Mouse (Mus musculus) kidney, embryonic 14.5 days (tissue): ENCODE results near the gene Mdc1. TPM values are rescaled to one million over a fixed set of nuclear protein-coding genes. Genes with fewer than 3 reads are reported as not detected.

Experiments
- ATAC-seq: fragments of 200-750 bp; cut with Nextera tagmentation; 2 replicates; pipeline ENCODE4 v1.8.0; 2017; ENCODE audit warnings: moderate number of reproducible peaks, mild to moderate bottlenecking, moderate TSS enrichment, moderate library complexity; ENCODE audit not compliant: low FRiP score, low TSS enrichment
- H3K27ac ChIP-seq: fragments of 300-500 bp; sonication (generic); 2 replicates; pipeline ENCODE4 v1.5.1; 2014; ENCODE audit warnings: low read depth, mild to moderate bottlenecking, low read length, moderate library complexity, mixed read lengths
- H3K27me3 ChIP-seq: fragments of 300-500 bp; sonication (generic); 2 replicates; pipeline ENCODE4 v1.6.1; 2014; ENCODE audit warnings: mild to moderate bottlenecking, low read length; ENCODE audit not compliant: control insufficient read depth, insufficient read depth
- H3K36me3 ChIP-seq: fragments of 300-500 bp; sonication (generic); 2 replicates; pipeline ENCODE4 v1.6.1; 2014; ENCODE audit warnings: low read length, mixed read lengths; ENCODE audit not compliant: control insufficient read depth, insufficient read depth
- H3K4me1 ChIP-seq: fragments of 300-500 bp; sonication (generic); 2 replicates; pipeline ENCODE4 v1.6.1; 2014; ENCODE audit warnings: low read length, mixed read lengths; ENCODE audit not compliant: control insufficient read depth, insufficient read depth
- H3K4me2 ChIP-seq: fragments of 300-500 bp; sonication (generic); replicated peaks from 2 replicates; pipeline ENCODE4 v1.6.1; 2014; ENCODE audit warnings: low read depth, mild to moderate bottlenecking, low read length
- H3K4me3 ChIP-seq: fragments of 300-500 bp; sonication (generic); 2 replicates; pipeline ENCODE4 v1.5.1; 2014; ENCODE audit warnings: mild to moderate bottlenecking, low read length
- H3K9ac ChIP-seq: fragments of 300-500 bp; sonication (generic); 2 replicates; pipeline ENCODE4 v1.6.1; 2014; ENCODE audit warnings: low read depth, mild to moderate bottlenecking, low read length, moderate library complexity
- H3K9me3 ChIP-seq: fragments of 300-500 bp; sonication (generic); 2 replicates; pipeline ENCODE4 v1.6.1; 2016; ENCODE audit warnings: low read length; ENCODE audit not compliant: control insufficient read depth
- WGBS: fragments of 180-500 bp; shearing (Covaris S2); extraction: QIAGEN DNeasy Blood & Tissue Kit; methylation state at CpG from one replicate; pipeline ENCODE4 v1.1.7; 2014; 5-methylcytosine and 5-hydroxymethylcytosine counted together
- polyA plus RNA-seq: library from polyadenylated mRNA; unstranded; fragments of >200 nt; fragmentation: Nextera tagmentation; extraction: Ambion mirVana; gene quantifications from 2 replicates; pipeline ENCODE4 v1.2.1, GENCODE M21; 2014

Gene Mdc1
- polyA plus RNA-seq, 1 experiment from 2014 or later: 16.5 TPM

- H3K36me3 ChIP-seq: peaks cover 9% of the 10 kb centered on the region; the same call in 1 of the 2 replicates
- peaks cover 41% of the 10 kb centered on the region for H3K4me1 ChIP-seq
- peak overlapping the region; percentile 54 for H3K4me3 ChIP-seq
- WGBS: 24% methylated on average over 14 of the region's 17 CpGs
- no peaks in the 10 kb centered on the region for H3K9me3 ChIP-seq
- no peaks in the 10 kb centered on the region for H3K27me3 ChIP-seq
- peak overlapping the region; percentile 58 for H3K4me2 ChIP-seq
- peak overlapping the region; percentile 91; the same call in 1 of the 2 replicates for H3K27ac ChIP-seq
- peak overlapping the region; percentile 60 for H3K9ac ChIP-seq
- ATAC-seq: no peak
These were observed 27.0 kb downstream of the Mdc1 start for GRCm38 (mm10) chr17:35868165-35868820.

GRCm38 (mm10) chr17:35868961-35869345 is 27.6 kb downstream of the Mdc1 start:
- WGBS: 5% methylated on average over 7 of the region's 7 CpGs

GRCm38 (mm10) chr17:35869346-35870067 is 28.2 kb downstream of the Mdc1 start:
- Histone ChIP-seq H3K4me1 (peaks cover 39% of the 10 kb centered on the region), H3K27ac (peak overlapping the region; percentile 74), H3K9me3 (no peaks in the 10 kb centered on the region), H3K4me2 (peak overlapping the region; percentile 58), H3K4me3 (peak overlapping the region; percentile 54), H3K36me3 (peaks cover 14% of the 10 kb centered on the region; the same call in 1 of the 2 replicates), H3K27me3 (no peaks in the 10 kb centered on the region), H3K9ac (peak overlapping the region; percentile 60)
- 1% methylated on average over 7 of the region's 7 CpGs for WGBS
- ATAC-seq: no peak

More at GRCm38 (mm10) chr17:35868961-35869345, 27.6 kb downstream of the Mdc1 start:
- H3K9ac ChIP-seq: peak overlapping the region; percentile 60
- H3K9me3 ChIP-seq: no peaks in the 10 kb centered on the region
- H3K27ac ChIP-seq: peak overlapping the region; percentile 74; the same call in 1 of the 2 replicates
- H3K36me3 ChIP-seq: peaks cover 10% of the 10 kb centered on the region; the same call in 1 of the 2 replicates
- peak overlapping the region; percentile 58 for H3K4me2 ChIP-seq
- H3K27me3 ChIP-seq: no peaks in the 10 kb centered on the region
- no peak for ATAC-seq
- peaks cover 41% of the 10 kb centered on the region for H3K4me1 ChIP-seq
- peak overlapping the region; percentile 54 for H3K4me3 ChIP-seq

GRCm38 (mm10) chr17:35870151-35870883 is 29.0 kb downstream of the Mdc1 start:
- no peaks in the 10 kb centered on the region for H3K27me3 ChIP-seq
- peak overlapping the region; percentile 74; the same call in 1 of the 2 replicates for H3K27ac ChIP-seq
- H3K9ac ChIP-seq: 0 out of 2 replicates have a peak overlapping the region, but pooled peaks have one; percentile 8
- no peaks in the 10 kb centered on the region for H3K9me3 ChIP-seq
- peak overlapping the region; percentile 54 for H3K4me3 ChIP-seq
- ATAC-seq: no peak
- WGBS: 57% methylated on average over 9 of the region's 9 CpGs
- H3K4me1 ChIP-seq: peaks cover 33% of the 10 kb centered on the region
- H3K36me3 ChIP-seq: peaks cover 23% of the 10 kb centered on the region; the same call in 1 of the 2 replicates
- peak overlapping the region; percentile 58 for H3K4me2 ChIP-seq

- Histone ChIP-seq H3K4me3 (peak overlapping the region; percentile 54; the same call in 1 of the 2 replicates), H3K27ac (peak overlapping the region; percentile 74; the same call in 1 of the 2 replicates), H3K27me3 (no peaks in the 10 kb centered on the region), H3K9me3 (no peaks in the 10 kb centered on the region), H3K4me1 (peaks cover 33% of the 10 kb centered on the region), H3K9ac (0 out of 2 replicates have a peak overlapping the region, but pooled peaks have one; percentile 8), H3K36me3 (peaks cover 27% of the 10 kb centered on the region), H3K4me2 (peak overlapping the region; percentile 58; the same call in 1 of the 2 replicates)
- ATAC-seq: no peak
- WGBS: 78% methylated on average over 8 of the region's 8 CpGs
These were observed 29.8 kb downstream of the Mdc1 start for GRCm38 (mm10) chr17:35870884-35871696.

GRCm38 (mm10) chr17:35873774-35874519 is 32.6 kb downstream of the Mdc1 start:
- peaks cover 31% of the 10 kb centered on the region for H3K36me3 ChIP-seq
- H3K9ac ChIP-seq: no peak overlapping the region
- H3K27me3 ChIP-seq: no peaks in the 10 kb centered on the region
- WGBS: 36% methylated on average over 21 of the region's 21 CpGs
- peaks cover 13% of the 10 kb centered on the region for H3K4me1 ChIP-seq
- no peak overlapping the region for H3K4me2 ChIP-seq
- no peaks in the 10 kb centered on the region for H3K9me3 ChIP-seq
- H3K27ac ChIP-seq: no peak overlapping the region
- peak; percentile 61; the same call in 1 of the 2 replicates for ATAC-seq
- no peak overlapping the region for H3K4me3 ChIP-seq

GRCm38 (mm10) chr17:35874721-35875120 is 33.4 kb downstream of the Mdc1 start:
- peaks cover 5% of the 10 kb centered on the region for H3K4me1 ChIP-seq
- peaks cover 31% of the 10 kb centered on the region for H3K36me3 ChIP-seq
- no peaks in the 10 kb centered on the region for H3K9me3 ChIP-seq
- ATAC-seq: no peak
- H3K4me3 ChIP-seq: no peak overlapping the region
- 81% methylated on average over 6 of the region's 6 CpGs for WGBS
- no peak overlapping the region for H3K4me2 ChIP-seq
- no peaks in the 10 kb centered on the region for H3K27me3 ChIP-seq
- no peak overlapping the region for H3K9ac ChIP-seq
- H3K27ac ChIP-seq: no peak overlapping the region
